Mouse (Mus musculus) cerebellum, adult (tissue): ENCODE measurements around the gene Ipo9.
"Not testable (repeated sequence)": the region's sequence is repeated elsewhere in the genome, so short reads cannot be mapped to it uniquely, and the experiment has no call there.

Experiments used
- ATAC-seq: cut with Nextera tagmentation; 2 replicates; pipeline ENCODE4 v1.9.2; 2017; ENCODE audit warnings: mild to moderate bottlenecking, moderate library complexity, mixed read lengths; ENCODE audit not compliant: insufficient number of reproducible peaks, low FRiP score, low TSS enrichment

Gene Ipo9

GRCm38 (mm10) chr1:135438801-135439200 lies 8.5 kb upstream of the Ipo9 start:
- no peak for ATAC-seq

GRCm38 (mm10) chr1:135435823-135436222 lies 5.5 kb upstream of the Ipo9 start:
- no peak for ATAC-seq

GRCm38 (mm10) chr1:135430669-135431017 lies 344 bp upstream of the Ipo9 start:
- ATAC-seq = peak; percentile 69; the same call in 1 of the 2 replicates

- ATAC-seq = no peak
Measured at GRCm38 (mm10) chr1:135427390-135427789, 2.9 kb downstream of the Ipo9 start.

- ATAC-seq = no peak
Measured at GRCm38 (mm10) chr1:135426645-135427044, 3.7 kb downstream of the Ipo9 start.

- no peak for ATAC-seq
Measured at GRCm38 (mm10) chr1:135422772-135423171, 7.5 kb downstream of the Ipo9 start.

GRCm38 (mm10) chr1:135413996-135414395 lies 16.3 kb downstream of the Ipo9 start:
- no peak for ATAC-seq

GRCm38 (mm10) chr1:135412130-135412529 lies 18.2 kb downstream of the Ipo9 start:
- no peak for ATAC-seq

- ATAC-seq = no peak
Measured at GRCm38 (mm10) chr1:135410967-135411366, 19.3 kb downstream of the Ipo9 start.

DNA sequence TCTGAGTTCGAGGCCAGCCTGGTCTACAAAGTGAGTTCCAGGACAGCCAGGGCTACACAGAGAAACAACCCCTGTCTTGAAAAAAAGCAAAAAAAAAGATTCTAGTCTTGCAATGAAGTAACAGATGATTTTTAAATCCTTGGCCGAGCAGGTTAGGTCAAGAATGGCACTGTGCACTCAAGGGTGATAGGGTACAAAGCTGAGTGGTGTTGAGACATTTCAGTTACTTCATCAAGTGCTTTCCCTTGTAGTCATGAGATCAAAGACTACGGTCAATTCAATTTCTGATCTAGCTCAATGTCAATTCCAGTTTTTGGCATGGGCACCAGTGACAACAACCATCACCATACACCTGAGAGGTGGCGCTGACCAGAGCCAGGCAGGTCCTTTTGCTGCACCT lies 21.3 kb downstream of the Ipo9 start:
- no peak for ATAC-seq

DNA sequence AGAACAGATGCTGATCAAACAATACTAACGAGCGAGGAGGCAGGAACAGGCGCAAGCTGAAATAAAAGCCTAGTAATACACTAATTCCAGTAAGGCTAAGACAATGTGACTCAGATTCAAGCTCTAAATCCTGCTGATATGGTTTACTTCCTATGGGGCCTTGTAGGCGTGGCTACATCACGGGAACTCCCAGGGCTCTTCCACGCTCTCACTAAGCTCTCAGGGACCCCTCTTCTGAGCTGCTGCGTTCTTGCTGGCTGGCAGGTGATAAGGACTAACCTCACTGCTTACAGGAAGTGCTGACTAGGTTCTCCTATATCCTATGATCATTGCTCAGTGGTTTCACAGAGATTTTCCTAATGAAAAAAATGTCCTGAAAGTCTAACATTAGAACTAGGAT lies 24.9 kb downstream of the Ipo9 start:
- no peak for ATAC-seq

GRCm38 (mm10) chr1:135401452-135402110 lies 28.7 kb downstream of the Ipo9 start:
- no peak for ATAC-seq

DNA sequence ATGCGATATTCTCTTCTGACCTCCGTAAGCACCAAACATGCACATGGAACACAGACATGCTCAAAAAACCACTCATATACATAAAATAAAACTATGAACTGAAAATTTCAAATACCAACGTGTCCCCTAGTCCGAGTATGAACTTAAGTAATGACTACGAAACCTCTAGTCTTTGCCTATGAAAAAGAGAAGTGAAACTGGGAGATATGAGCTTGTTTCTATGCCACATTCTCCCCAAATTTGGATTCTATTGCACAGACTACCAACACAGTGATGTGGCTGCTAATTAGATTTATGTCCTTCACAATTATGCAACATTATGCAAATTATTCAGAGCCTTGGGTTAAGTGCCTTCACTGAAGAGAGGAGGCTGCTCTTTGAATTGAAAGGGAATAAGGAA lies 30.8 kb downstream of the Ipo9 start:
- ATAC-seq = no peak

GRCm38 (mm10) chr1:135385161-135385560 lies 45.1 kb downstream of the Ipo9 start:
- no peak for ATAC-seq

GRCm38 (mm10) chr1:135384171-135384570 lies 46.1 kb downstream of the Ipo9 start:
- ATAC-seq = no peak

- ATAC-seq = not testable (repeated sequence)
Measured at GRCm38 (mm10) chr1:135381560-135381959, 48.7 kb downstream of the Ipo9 start.

- peak; percentile 67; the same call in 1 of the 2 replicates for ATAC-seq
Measured at GRCm38 (mm10) chr1:135380071-135380991, 50.0 kb downstream of the Ipo9 start.

GRCm38 (mm10) chr1:135379048-135379447 lies 51.3 kb downstream of the Ipo9 start:
- ATAC-seq = no peak

DNA sequence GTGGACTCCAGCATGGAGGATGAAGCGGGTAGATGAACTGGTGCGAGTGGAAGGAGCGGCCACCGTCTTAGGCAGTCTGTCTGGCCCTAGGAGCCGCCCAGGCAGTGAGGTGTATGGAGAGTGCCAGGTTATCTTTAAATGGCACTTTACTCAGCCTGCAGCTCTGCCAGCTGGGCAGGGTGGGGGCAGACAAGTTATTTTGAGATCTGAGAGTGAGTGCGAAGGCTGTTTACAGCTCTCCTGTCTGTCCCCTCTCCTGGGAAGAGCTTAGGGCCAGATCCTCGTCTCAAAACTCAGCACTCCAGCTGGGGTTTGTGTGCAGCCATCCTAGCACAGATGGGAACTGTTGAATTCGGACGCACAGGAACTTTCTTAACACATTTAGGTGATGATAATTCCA lies 51.7 kb downstream of the Ipo9 start:
- ATAC-seq = no peak

DNA sequence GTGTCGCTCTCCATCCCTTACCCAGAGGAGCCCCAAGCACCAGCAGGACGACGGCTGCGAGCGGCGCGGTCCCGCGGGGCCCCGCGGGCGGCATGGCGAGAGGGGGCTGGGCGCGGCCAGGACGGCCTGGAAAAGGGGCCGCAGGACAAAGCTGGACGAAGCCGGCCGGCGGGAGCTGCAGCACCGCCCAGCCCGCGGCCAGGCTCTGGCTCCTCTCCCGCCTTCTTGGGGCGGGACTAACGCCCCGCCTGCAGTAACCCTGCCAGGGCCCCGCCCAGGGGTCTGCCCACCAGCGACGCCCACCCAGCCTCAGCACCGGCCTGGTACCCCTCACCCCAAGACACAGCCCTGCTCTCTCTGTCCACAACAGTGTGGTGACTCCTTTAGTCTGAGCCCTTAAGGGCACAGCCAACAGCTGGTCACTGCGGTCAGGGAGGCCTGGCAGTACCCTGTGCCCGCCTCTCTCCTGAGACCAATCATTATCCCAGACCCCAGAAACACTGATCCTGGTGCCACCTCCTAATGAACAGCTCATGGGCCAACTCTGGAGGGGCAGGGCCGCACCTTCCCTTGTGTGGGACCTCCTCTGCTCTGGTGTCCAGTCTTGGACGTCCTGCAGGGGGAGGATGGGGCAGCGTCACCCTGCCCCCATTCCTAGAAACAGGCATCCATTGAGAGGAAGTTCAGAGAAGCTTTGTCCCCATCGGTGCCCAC lies 55.3 kb downstream of the Ipo9 start, which contains the start of gene Shisa4:
Gene Shisa4, minus strand, starts transcription at position 370 of the 714 bp plus-strand sequence.
- peak; percentile 45 for ATAC-seq
